Mouse (Mus musculus): ENCODE data around the gene Kcng4. TPM values are rescaled to one million over a fixed set of nuclear protein-coding genes. Genes with fewer than 3 reads are reported as not detected.

Kcng4 gene
- polyA plus RNA-seq (2016; fragmentation: Nextera tagmentation; extraction: Ambion mirVana) = not detected in 2 replicates

DNA sequence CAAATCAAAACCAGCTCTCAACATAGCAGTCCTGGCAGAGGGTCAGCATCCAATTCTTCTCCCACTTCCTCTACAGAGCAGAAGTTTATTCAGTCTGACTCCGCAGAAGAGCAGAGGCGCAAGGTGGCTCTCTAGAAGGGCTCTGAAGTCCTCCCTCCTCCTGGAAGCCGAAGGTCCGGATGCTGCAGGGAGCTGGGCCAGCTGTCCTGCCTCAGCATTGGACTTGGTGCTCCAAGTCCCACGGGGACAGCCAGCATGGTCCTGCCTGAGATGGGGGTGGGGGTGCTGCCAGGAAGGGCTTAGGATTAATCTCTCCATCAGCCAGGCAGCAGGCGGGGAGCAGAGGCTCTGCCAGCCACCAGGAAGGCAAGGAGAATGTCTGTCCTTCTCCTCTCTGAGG, at the start of gene Kcng4:
TSS of gene Kcng4 (minus strand) at position 303 of the 400 bp plus-strand sequence.
- Histone ChIP-seq H3K27me3 (replicated peaks) (peaks cover 52% of the 10 kb centered on the region), H3K4me3 (no peak within 1 kb of the TSS), H3K27ac (ENCODE audit: poor library complexity, severe bottlenecking) (no peak within 1 kb of the TSS), H3K4me1 (replicated peaks) (peaks cover 19% of the 10 kb centered on the region), H3K9ac (no peak within 1 kb of the TSS), H3K36me3 (no peaks in the 10 kb centered on the region), H3K4me2 (no peak within 1 kb of the TSS), H3K9me3 (replicated peaks) (no peaks in the 10 kb centered on the region)
- ATAC-seq (ENCODE audit: insufficient number of reproducible peaks, low FRiP score) = 0 out of 2 replicates have a peak, but pooled peaks have one; percentile 9
- 27% methylated on average over 6 of the region's 6 CpGs for WGBS

- Histone ChIP-seq H3K4me1 (replicated peaks) (peaks cover 10% of the 10 kb centered on the region), H3K4me2 (0 out of 2 replicates have a peak overlapping the region, but pooled peaks have one; percentile 5), H3K36me3 (no peaks in the 10 kb centered on the region), H3K27ac (ENCODE audit: poor library complexity, severe bottlenecking) (no peak overlapping the region), H3K9me3 (replicated peaks) (no peaks in the 10 kb centered on the region), H3K4me3 (no peak overlapping the region), H3K27me3 (replicated peaks) (peaks cover 26% of the 10 kb centered on the region; the same call in 1 of the 2 replicates), H3K9ac (no peak overlapping the region)
- WGBS = 63% methylated on average over 14 of the region's 14 CpGs
- ATAC-seq (ENCODE audit: insufficient number of reproducible peaks, low FRiP score) = no peak
These were observed 43.7 kb upstream of the Kcng4 start for GRCm38 (mm10) chr8:119679184-119679583.

GRCm38 (mm10) chr8:119678138-119678843, 42.8 kb upstream of the Kcng4 start:
- peaks cover 19% of the 10 kb centered on the region; the same call in 1 of the 2 replicates for H3K27me3 ChIP-seq (replicated peaks)
- H3K36me3 ChIP-seq = no peaks in the 10 kb centered on the region
- 8% methylated on average over 18 of the region's 18 CpGs for WGBS
- H3K9ac ChIP-seq = no peak overlapping the region
- H3K4me3 ChIP-seq = no peak overlapping the region
- H3K4me2 ChIP-seq = peak overlapping the region; percentile 52
- peaks cover 10% of the 10 kb centered on the region for H3K4me1 ChIP-seq (replicated peaks)
- 0 out of 2 replicates have a peak, but pooled peaks have one; percentile 12 for ATAC-seq (ENCODE audit: insufficient number of reproducible peaks, low FRiP score)
- H3K27ac ChIP-seq (ENCODE audit: poor library complexity, severe bottlenecking) = no peak overlapping the region
- no peaks in the 10 kb centered on the region for H3K9me3 ChIP-seq (replicated peaks)

GRCm38 (mm10) chr8:119676389-119676788, 40.9 kb upstream of the Kcng4 start:
- H3K9ac ChIP-seq = 0 out of 2 replicates have a peak overlapping the region, but pooled peaks have one; percentile 3
- 15% methylated on average over 8 of the region's 8 CpGs for WGBS
- peaks cover 18% of the 10 kb centered on the region for H3K4me1 ChIP-seq (replicated peaks)
- H3K27ac ChIP-seq (ENCODE audit: poor library complexity, severe bottlenecking) = no peak overlapping the region
- H3K4me3 ChIP-seq = no peak overlapping the region
- H3K36me3 ChIP-seq = no peaks in the 10 kb centered on the region
- H3K4me2 ChIP-seq = no peak overlapping the region
- no peaks in the 10 kb centered on the region for H3K9me3 ChIP-seq (replicated peaks)
- no peak for ATAC-seq (ENCODE audit: insufficient number of reproducible peaks, low FRiP score)
- H3K27me3 ChIP-seq (replicated peaks) = peaks cover 8% of the 10 kb centered on the region; the same call in 1 of the 2 replicates

GRCm38 (mm10) chr8:119675457-119675856, 40.0 kb upstream of the Kcng4 start:
- Histone ChIP-seq H3K9me3 (replicated peaks) (no peaks in the 10 kb centered on the region), H3K4me1 (replicated peaks) (peaks cover 27% of the 10 kb centered on the region), H3K4me3 (no peak overlapping the region), H3K36me3 (no peaks in the 10 kb centered on the region), H3K27me3 (replicated peaks) (0 out of 2 replicates have a peak, but pooled peaks cover 4% of the 10 kb centered on the region), H3K9ac (no peak overlapping the region), H3K27ac (ENCODE audit: poor library complexity, severe bottlenecking) (no peak overlapping the region), H3K4me2 (no peak overlapping the region)
- 77% methylated on average over 5 of the region's 5 CpGs for WGBS
- ATAC-seq (ENCODE audit: insufficient number of reproducible peaks, low FRiP score) = no peak

DNA sequence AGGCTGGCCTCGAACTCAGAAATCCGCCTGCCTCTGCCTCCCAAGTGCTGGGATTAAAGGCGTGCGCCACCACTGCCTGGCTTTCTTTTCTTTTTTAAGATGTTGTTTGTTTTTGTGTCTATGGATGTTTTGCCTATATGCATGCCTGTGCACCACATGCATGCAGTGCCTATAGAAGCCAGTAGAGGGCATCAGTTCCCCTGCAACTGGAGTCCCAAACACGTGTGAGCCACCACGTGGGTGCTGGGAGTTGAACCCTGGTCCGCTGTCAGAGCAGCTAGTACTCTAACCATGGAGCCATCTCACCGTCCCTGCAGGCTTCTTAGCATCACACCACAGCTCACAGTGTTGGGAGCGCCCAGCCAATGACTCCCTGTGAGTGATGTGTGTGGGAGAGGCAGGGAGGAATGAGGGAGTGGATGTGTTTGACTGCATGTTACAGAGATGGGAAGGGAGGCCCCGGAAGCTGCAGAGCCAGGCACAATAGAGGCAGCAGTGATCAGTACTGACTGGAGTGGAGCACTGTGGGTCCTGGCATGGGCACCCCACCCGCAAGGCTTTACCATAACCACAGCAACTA, 38.6 kb upstream of the Kcng4 start:
- no peaks in the 10 kb centered on the region for H3K9me3 ChIP-seq (replicated peaks)
- H3K27me3 ChIP-seq (replicated peaks) = 0 out of 2 replicates have a peak, but pooled peaks cover under 1% of the 10 kb centered on the region
- no peak overlapping the region for H3K27ac ChIP-seq (ENCODE audit: poor library complexity, severe bottlenecking)
- H3K4me1 ChIP-seq (replicated peaks) = peaks cover 33% of the 10 kb centered on the region
- WGBS = 75% methylated on average over 11 of the region's 11 CpGs
- no peak overlapping the region for H3K9ac ChIP-seq
- no peak overlapping the region for H3K4me3 ChIP-seq
- no peak overlapping the region for H3K4me2 ChIP-seq
- no peak for ATAC-seq (ENCODE audit: insufficient number of reproducible peaks, low FRiP score)
- H3K36me3 ChIP-seq = no peaks in the 10 kb centered on the region

DNA sequence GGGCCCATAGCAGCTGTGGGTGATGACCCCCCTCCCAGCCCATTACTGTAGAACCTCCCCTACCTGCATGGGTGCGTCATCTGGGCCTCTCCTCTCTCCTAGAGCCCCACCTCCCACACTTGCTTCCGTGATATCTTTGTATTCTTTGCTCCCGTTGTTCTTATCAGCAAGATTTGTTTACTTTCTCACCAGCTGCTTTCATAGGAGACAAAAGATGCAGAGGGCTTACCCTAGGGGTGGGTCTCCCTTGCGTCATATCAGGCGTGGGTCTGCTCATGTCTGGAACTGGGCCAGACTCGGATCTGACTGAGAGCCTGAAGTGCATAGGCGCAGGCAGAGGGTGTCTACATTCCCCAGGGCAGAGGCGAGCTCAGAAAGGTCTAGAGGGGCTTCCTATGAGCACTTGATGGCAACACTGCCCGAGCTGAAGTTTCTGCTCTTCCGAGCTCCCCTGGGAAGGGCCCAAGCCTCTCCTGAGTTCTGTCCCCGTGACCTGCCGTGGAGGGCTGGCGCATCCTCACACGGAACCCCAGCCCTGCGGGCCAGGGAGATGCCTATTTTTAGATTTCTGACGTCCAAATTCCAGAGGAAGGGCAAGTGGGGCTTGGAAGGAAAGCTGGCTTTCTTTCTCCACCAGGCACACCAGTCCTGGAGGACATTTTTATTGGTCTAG, 35.1 kb upstream of the Kcng4 start:
- H3K4me2 ChIP-seq = peak overlapping the region; percentile 45
- H3K9me3 ChIP-seq (replicated peaks) = no peaks in the 10 kb centered on the region
- 14% methylated on average over 16 of the region's 16 CpGs for WGBS
- H3K4me1 ChIP-seq (replicated peaks) = peaks cover 46% of the 10 kb centered on the region
- peak; percentile 54 for ATAC-seq (ENCODE audit: insufficient number of reproducible peaks, low FRiP score)
- 0 out of 2 replicates have a peak overlapping the region, but pooled peaks have one; percentile 34 for H3K9ac ChIP-seq
- peak overlapping the region; percentile 82 for H3K27ac ChIP-seq (ENCODE audit: poor library complexity, severe bottlenecking)
- H3K4me3 ChIP-seq = no peak overlapping the region; the same call in 1 of the 2 replicates
- no peaks in the 10 kb centered on the region for H3K36me3 ChIP-seq
- H3K27me3 ChIP-seq (replicated peaks) = 0 out of 2 replicates have a peak, but pooled peaks cover 10% of the 10 kb centered on the region

DNA sequence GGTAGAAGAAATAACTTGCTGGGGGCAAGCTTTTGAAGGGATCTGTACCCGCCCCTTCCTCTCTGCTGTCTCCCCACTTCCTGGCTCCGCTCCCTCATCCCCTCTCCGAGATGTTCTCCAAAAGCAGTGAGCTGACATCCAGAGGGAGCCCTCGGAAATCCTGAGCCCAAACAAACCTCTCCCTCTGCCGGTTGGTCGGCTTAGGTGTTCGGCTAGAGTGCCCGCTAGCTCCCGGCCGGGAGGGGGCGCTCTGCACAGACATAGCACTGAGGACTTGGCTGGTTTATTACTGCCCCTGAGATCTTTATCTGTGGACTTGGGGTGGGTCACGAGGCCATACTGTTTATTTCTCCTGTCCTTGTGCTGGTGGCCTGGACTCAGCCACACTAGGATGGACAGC, 33.8 kb upstream of the Kcng4 start:
- H3K27me3 ChIP-seq (replicated peaks) = 0 out of 2 replicates have a peak, but pooled peaks cover 10% of the 10 kb centered on the region
- no peaks in the 10 kb centered on the region for H3K36me3 ChIP-seq
- ATAC-seq (ENCODE audit: insufficient number of reproducible peaks, low FRiP score) = no peak
- 52% methylated on average over 12 of the region's 12 CpGs for WGBS
- H3K4me1 ChIP-seq (replicated peaks) = peaks cover 51% of the 10 kb centered on the region
- H3K4me3 ChIP-seq = no peak overlapping the region
- no peaks in the 10 kb centered on the region for H3K9me3 ChIP-seq (replicated peaks)
- H3K9ac ChIP-seq = no peak overlapping the region
- H3K27ac ChIP-seq (ENCODE audit: poor library complexity, severe bottlenecking) = peak overlapping the region; percentile 1; the same call in 1 of the 2 replicates
- H3K4me2 ChIP-seq = no peak overlapping the region

DNA sequence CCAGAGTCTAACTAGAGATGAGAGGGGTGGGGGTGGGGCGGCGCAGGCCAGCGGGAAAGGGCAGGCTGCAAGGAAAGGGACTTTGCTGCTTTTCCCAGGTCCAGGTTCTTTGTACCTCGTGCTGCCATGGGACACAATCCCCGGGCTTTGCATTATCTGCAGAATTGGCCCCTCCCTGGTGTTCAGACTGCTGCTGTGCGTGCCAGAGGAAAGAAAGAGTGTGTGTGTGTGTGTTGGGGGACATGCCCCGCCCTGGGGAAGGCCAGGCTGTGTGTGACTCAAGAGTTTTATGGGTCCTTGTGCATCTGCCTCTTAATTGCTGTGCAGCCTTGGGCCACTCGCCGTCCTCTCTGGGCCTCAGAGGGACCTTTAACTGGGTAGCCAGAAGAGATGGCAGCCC, 33.0 kb upstream of the Kcng4 start:
- Histone ChIP-seq H3K27me3 (replicated peaks) (0 out of 2 replicates have a peak, but pooled peaks cover 10% of the 10 kb centered on the region), H3K9me3 (replicated peaks) (no peaks in the 10 kb centered on the region)

GRCm38 (mm10) chr8:119666219-119666951, 30.9 kb upstream of the Kcng4 start, which contains the start of gene Wfdc1:
Gene Wfdc1, plus strand, starts transcription at chr8:119666365.
- H3K36me3 ChIP-seq = no peaks in the 10 kb centered on the region
- H3K4me2 ChIP-seq = peak within 1 kb of the TSS; percentile 43
- H3K9ac ChIP-seq = peak within 1 kb of the TSS; percentile 26
- no peaks in the 10 kb centered on the region for H3K9me3 ChIP-seq (replicated peaks)
- H3K4me1 ChIP-seq (replicated peaks) = peaks cover 50% of the 10 kb centered on the region
- 0 out of 2 replicates have a peak, but pooled peaks cover 10% of the 10 kb centered on the region for H3K27me3 ChIP-seq (replicated peaks)
- H3K27ac ChIP-seq (ENCODE audit: poor library complexity, severe bottlenecking) = no peak within 1 kb of the TSS
- 17% methylated on average over 14 of the region's 14 CpGs for WGBS
- no peak within 1 kb of the TSS for H3K4me3 ChIP-seq
- ATAC-seq (ENCODE audit: insufficient number of reproducible peaks, low FRiP score) = no peak

More for the DNA sequence above, 33.0 kb upstream of the Kcng4 start:
- WGBS = 61% methylated on average over 9 of the region's 9 CpGs
- H3K36me3 ChIP-seq = no peaks in the 10 kb centered on the region
- H3K27ac ChIP-seq (ENCODE audit: poor library complexity, severe bottlenecking) = no peak overlapping the region
- H3K4me1 ChIP-seq (replicated peaks) = peaks cover 51% of the 10 kb centered on the region
- H3K4me3 ChIP-seq = no peak overlapping the region
- no peak overlapping the region for H3K9ac ChIP-seq
- no peak for ATAC-seq (ENCODE audit: insufficient number of reproducible peaks, low FRiP score)
- H3K4me2 ChIP-seq = no peak overlapping the region
